Mouse (Mus musculus): ENCODE results near the gene Rab3il1.

Rab3il1 gene

DNA sequence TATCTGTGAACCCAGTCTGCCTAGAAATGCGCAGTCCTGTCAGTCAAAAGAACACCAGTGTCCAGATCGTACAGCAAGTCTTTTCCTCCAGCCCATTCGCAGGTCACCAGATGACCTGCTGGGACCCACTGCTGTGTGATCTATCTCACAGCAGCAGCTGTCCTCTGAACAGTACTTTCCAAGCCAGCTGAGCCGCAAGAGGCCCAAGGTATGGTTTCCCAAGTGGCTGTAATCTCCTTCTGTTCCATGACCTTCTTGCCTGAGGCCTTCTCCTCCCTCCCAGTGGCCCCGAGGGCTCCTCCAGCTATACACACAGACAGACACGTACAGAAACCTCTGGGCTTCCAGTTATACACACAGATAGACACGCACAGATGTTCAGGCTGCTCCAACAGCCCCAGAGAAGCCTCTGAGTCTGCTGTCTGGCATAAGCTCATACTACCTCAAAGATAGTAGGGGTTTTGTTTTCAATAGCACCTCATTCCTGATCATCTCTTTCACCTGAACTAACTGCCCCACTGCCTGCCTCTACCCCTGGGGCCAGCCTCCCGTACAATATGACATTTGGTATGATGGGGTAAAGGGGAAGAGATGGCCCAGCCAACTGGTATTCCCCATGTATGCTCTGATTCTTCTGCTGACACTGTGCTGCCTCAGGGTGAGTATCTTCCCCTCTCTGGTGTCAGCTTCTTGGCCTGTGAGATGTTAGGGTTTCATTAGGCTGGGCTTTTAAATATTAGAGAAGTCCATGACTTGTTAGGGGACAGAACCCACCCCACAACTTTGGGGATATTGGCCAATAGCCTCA lies 59.5 kb downstream of the Rab3il1 start:
- DNase-seq (ENCODE audit: low read depth), result no peak

DNA sequence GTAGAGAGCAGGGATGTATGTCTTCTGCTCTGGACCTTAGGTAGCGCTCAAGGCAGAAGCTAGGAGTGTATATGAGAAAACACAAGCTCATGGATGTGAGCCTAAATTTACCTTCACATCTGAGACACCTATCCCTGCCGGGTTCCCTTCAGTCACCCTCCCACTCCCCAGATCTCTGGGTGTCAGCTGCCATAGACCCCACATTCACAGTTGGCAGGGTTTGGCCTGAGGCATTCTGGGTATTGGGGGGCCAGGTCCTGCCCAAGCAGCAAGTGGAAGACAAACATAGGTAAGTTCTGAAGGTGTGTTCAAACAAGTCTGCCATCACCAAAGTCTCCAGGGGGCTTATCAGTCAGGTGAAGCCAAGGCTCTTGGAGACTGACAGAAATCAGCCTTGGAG lies 60.2 kb downstream of the Rab3il1 start:
- no peak for DNase-seq (ENCODE audit: low read depth)

DNA sequence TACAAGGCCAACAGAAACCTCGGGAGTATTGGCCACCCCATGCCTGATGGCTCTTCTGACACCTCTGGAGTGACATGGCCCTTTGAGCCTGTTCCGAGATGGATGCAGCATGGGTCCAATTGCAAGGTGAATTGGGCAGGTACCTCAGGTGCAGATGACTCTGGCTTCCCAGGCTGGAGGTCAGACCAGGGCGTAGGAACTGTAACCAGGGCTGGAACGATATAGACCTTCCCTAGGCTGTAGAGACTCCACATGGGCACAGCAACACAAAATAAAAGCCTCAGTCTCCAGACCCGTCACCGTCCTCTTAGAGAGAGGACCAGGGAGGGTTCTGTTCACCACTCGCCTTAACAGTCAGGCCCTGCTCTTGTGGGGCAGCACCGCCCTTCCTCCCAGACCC lies 60.8 kb downstream of the Rab3il1 start:
- no peak for DNase-seq (ENCODE audit: low read depth)

DNA sequence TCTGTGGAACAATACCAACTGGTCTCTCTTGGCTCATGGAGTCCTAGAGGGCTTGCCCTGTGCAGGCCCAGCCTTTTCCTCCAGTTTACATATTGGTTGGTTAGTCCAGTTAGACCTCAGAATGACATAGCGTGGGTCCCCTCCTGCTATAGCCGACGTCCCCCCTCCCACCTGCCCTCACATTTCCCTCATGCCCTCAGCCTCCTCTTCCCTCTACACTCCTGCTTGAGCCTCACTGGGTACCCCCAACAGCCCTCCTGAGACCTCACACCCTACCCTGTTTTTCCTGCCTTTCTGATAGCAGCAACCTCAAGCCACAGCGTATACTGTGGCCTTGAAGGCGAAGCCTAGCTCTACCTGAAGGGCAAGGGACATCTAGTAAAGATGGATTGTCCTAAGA lies 61.4 kb downstream of the Rab3il1 start:
- no peak for DNase-seq (ENCODE audit: low read depth)

DNA sequence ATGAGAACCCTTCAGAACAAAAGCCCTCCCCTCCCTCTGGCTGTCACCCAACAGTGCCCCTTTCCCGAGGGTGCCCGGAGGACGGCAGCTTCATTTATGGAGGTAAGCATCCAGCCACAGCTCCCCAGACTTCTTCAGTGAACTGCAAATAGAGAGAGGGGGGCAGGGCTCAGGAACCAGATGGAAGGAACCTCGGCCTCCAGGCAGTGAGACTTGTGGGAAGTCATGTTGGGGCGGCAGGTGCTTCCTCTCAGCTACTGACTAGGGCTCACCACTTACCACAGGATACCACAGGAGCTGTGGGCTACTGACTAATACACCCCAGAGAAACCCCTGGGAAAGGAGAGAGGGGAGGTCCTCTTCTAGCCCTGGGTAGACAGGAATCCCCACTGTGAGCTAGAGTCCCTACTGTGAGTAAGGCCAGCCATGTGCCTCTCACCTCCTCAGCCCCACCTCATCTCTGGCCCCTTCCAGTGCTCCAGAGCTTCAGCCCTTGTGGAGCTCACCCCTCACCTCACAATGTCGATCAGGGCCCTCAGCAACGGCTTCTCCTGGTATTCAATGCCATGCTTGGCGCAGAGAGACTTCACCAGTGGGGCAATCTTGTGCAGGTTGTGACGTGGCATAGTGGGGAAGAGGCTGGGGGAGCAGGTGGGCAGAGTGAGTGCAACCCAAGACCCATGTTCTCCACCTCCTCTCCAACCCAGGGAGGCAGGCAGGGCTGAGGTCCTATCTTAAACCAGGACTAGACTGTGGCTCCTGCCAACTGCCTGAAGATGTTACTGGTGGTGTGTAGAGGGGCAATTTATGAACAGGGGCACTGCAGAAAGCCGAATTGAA lies 62.9 kb downstream of the Rab3il1 start:
- no peak for DNase-seq (ENCODE audit: low read depth)

GRCm38 (mm10) chr19:10065465-10066188 lies 64.2 kb downstream of the Rab3il1 start:
- DNase-seq (ENCODE audit: low read depth), result no peak

DNA sequence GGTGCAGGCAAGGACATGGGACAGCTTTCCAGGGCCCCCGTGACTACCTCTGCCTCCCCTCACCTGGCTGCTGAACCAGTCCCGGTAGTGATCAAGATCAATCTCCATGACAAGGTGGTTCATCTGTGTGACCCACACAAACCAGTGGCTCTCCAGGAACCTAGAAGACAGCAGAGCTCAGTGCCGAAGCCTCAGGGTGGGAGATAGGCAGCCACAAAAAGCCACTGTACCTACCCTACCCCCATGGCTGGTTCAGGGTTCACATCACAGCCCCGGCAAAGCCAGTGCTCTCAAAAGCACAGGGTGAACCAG lies 64.7 kb downstream of the Rab3il1 start:
- DNase-seq (ENCODE audit: low read depth), result no peak

DNA sequence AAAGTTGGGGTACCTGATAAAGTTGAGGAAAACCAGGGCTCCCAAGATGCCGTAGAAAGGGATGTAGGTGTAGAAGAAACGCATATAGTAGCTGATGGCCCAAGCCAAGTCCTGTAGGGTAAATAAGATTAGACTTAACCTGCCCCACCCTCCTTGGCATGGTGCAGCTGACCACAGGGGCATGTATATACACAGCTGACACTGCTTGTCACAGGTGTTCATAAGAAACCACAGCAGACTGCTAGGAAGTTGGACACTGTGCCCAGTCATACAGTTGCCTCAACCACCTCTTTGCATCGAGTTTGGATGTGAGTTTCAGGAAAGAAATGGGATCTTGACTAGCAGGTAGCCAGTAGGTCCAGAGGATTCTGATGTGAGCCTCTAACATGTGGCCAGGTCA lies 65.0 kb downstream of the Rab3il1 start:
- no peak for DNase-seq (ENCODE audit: low read depth)

- no peak for DNase-seq (ENCODE audit: low read depth)
Observed at GRCm38 (mm10) chr19:10067701-10068100, 66.2 kb downstream of the Rab3il1 start.

- no peak for DNase-seq (ENCODE audit: low read depth)
Observed at GRCm38 (mm10) chr19:10070186-10070980, 68.9 kb downstream of the Rab3il1 start.

- DNase-seq (ENCODE audit: low read depth), result no peak
Observed at GRCm38 (mm10) chr19:10071166-10071565, 69.7 kb downstream of the Rab3il1 start.

GRCm38 (mm10) chr19:10071892-10072291 lies 70.4 kb downstream of the Rab3il1 start:
- DNase-seq (ENCODE audit: low read depth), result no peak

GRCm38 (mm10) chr19:10073145-10073544 lies 71.7 kb downstream of the Rab3il1 start:
- DNase-seq (ENCODE audit: low read depth), result no peak

DNA sequence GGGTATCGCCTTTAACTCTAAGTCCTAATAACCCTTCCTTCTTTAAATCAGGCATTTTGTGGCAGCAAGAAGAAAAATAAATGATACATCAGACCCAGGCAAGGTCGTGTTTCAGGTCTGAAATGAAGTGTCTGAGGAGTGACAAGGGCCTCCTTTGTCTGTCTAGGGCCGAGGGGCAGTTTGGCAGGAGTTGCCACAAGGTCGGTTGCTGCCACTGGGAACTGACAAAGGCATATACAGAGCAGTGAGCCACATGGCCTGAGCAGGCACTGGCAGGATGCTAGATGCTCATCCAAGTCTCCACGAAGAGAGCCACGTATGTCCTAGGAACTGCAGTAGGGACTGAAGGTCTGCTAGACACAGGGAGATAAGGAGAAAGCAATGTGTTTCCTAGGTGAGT lies 76.9 kb downstream of the Rab3il1 start:
- no peak for DNase-seq (ENCODE audit: low read depth)

- no peak for DNase-seq (ENCODE audit: low read depth)
Observed at GRCm38 (mm10) chr19:10080384-10080783, 78.9 kb downstream of the Rab3il1 start.

DNA sequence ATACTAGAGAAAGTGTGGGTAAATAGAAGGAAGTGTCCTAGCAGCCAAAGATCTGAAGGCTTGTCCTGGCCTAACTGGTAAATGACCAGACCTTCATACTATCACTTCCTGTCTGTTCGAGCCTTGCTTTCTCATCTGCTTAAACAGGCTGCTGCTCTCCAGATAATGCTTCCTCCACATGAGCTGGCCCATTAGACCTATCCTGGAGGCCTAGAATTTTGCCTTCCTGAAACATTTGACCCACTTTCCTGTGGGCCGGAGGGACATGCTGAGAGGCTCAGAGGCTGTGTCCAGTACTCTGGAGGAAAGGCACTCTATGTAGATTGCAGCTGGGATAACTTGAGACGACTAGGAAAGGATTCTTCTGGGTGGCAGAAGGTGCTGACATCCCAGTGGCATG lies 80.6 kb downstream of the Rab3il1 start:
- no peak for DNase-seq (ENCODE audit: low read depth)

DNA sequence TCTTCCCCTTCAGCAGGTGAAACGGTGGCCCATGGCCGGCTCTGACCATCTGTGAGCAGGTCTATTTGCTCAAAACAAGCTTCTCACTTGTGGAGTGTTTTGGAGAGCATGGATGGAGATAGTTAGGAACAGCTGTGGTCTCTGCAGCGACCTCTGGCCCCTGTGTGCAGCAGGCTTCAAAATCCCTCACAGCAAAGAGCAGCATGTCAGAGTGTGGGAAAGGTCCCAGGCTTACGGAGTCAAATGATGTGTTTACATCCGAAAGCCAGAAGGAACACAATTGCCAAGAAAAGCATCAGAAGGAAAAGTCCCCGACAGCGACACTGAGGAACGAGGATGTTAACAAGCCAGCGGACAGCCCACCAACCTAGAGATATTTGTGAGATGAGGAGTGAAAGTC lies 84.0 kb downstream of the Rab3il1 start:
- no peak for DNase-seq (ENCODE audit: low read depth)

GRCm38 (mm10) chr19:10086976-10087375 lies 85.5 kb downstream of the Rab3il1 start:
- DNase-seq (ENCODE audit: low read depth), result no peak

All from naive thymus-derived CD4-positive, alpha-beta T cell, adult 2 months (primary cell).